8 mouse cellular contexts compared by ENCODE assay signal in the genomic region with DNA sequence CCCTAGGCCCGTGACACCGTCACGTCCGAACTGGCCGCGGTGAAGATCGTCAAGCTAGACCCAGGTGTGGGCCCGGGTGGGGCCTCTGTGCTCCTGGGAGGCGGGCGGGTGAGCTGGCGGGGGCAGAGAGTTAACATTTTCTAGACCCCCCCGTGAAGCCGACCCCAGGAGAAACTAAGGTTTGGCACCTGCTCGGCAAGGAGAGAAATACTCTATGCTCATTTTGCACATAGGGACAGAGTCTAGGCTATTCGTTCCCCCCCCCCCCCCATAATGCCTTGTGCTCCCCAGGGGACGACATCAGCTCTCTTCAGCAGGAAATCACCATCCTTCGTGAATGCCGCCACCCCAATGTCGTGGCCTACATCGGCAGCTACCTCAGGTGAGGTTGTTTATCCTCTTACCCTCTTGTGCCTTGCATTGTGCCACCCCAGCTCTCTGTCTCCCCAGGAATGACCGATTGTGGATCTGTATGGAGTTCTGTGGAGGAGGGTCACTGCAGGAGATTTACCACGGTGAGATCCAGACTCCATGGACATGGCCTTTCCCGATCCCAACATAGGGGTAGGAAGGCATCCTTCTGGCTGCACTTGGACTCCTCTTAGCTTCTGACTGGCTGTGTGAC. TPM values are rescaled to one million over a fixed set of nuclear protein-coding genes. Genes with fewer than 3 reads are reported as not detected.
DNase-seq lines count a peak whose midpoint lies in the region; ATAC-seq and TF ChIP-seq lines count a peak whose summit lies in the region.

No protein-coding gene starts in this region.

- no peak overlapping the region for H3K27ac ChIP-seq in heart, embryonic 11.5 days (ENCODE audit: low read depth, low read length)
- peak overlapping the region; percentile 58 for H3K27ac ChIP-seq in heart, embryonic 16.5 days (ENCODE audit: low read length)
- no peak overlapping the region for H3K27ac ChIP-seq in midbrain, embryonic 11.5 days (ENCODE audit: low read depth, low read length)

- H3K9ac ChIP-seq in heart, embryonic 11.5 days (ENCODE audit: low read depth, low read length): peak overlapping the region; percentile 85
- peak overlapping the region; percentile 82 for H3K9ac ChIP-seq in heart, embryonic 16.5 days (ENCODE audit: low read length)
- peak overlapping the region; percentile 64 for H3K9ac ChIP-seq in midbrain, embryonic 11.5 days (ENCODE audit: low read length)

- peak overlapping the region; percentile 72 for H3K4me3 ChIP-seq in heart, embryonic 11.5 days (ENCODE audit: low read depth, low read length)
- peak overlapping the region; percentile 80 for H3K4me3 ChIP-seq in G1E (ENCODE audit: low read depth, low read length)
- peak overlapping the region; percentile 82 for H3K4me3 ChIP-seq in heart, embryonic 16.5 days (ENCODE audit: low read length)
- peak overlapping the region; percentile 49 for H3K4me3 ChIP-seq in midbrain, embryonic 11.5 days (ENCODE audit: low read depth, low read length)

- intact Hi-C loops in heart, postnatal 25 days (cut with DNase I): loop anchor here (2.0 kb wide), 1 partner anchor 21 kb away; a partner anchor contains a TSS

- no peak for DNase-seq in heart, postnatal 25 days (ENCODE audit: low spot score)
- DNase-seq in G1E (ENCODE audit: low spot score): no peak
- DNase-seq in midbrain, embryonic 11.5 days (ENCODE audit: low spot score, missing footprints): peak; percentile 88
- no peak for DNase-seq in adrenal gland, postnatal 10 days
- no peak for DNase-seq in left cerebral cortex, adult 18-20 months (ENCODE audit: low spot score in 2 of 2)

- no peak for TF ChIP-seq CTCF in G1E (IDR thresholded peaks at IDR 0.05; ENCODE audit: low read depth, low read length)

- H3K36me3 ChIP-seq in heart, embryonic 11.5 days (ENCODE audit: control insufficient read depth, insufficient read depth, low read length): peaks cover 36% of the 10 kb centered on the region
- peaks cover 90% of the 10 kb centered on the region for H3K36me3 ChIP-seq in G1E (replicated peaks)
- H3K36me3 ChIP-seq in heart, embryonic 16.5 days (ENCODE audit: control insufficient read depth, insufficient read depth): peaks cover 29% of the 10 kb centered on the region
- peaks cover 12% of the 10 kb centered on the region for H3K36me3 ChIP-seq in midbrain, embryonic 11.5 days (ENCODE audit: control insufficient read depth, insufficient read depth, low read length)

- ATAC-seq in heart, embryonic 11.5 days (replicated peaks; ENCODE audit: insufficient number of reproducible peaks, low FRiP score, low TSS enrichment): no peak
- ATAC-seq in G1E (ENCODE audit: extremely low read depth, insufficient number of reproducible peaks, low FRiP score, poor library complexity, severe bottlenecking): no peak
- 0 out of 2 replicates have a peak, but pooled peaks have one; percentile 5 for ATAC-seq in heart, embryonic 16.5 days (replicated peaks; ENCODE audit: extremely low read depth, insufficient read depth, low FRiP score)
- ATAC-seq in midbrain, embryonic 11.5 days (ENCODE audit: low FRiP score): no peak; the same call in 1 of the 2 replicates
- ATAC-seq in megakaryocyte-erythroid progenitor cell, adult 5-6 weeks (replicated peaks; ENCODE audit: low FRiP score, low TSS enrichment, poor library complexity, severe bottlenecking): no peak

- H3K4me1 ChIP-seq in heart, embryonic 11.5 days (ENCODE audit: control insufficient read depth, insufficient read depth, low read length): peaks cover 22% of the 10 kb centered on the region
- H3K4me1 ChIP-seq in G1E (ENCODE audit: insufficient read depth, low read depth, low read length): peaks cover 55% of the 10 kb centered on the region
- H3K4me1 ChIP-seq in heart, embryonic 16.5 days (ENCODE audit: control insufficient read depth, insufficient read depth, low read length): peaks cover 16% of the 10 kb centered on the region
- peaks cover 5% of the 10 kb centered on the region for H3K4me1 ChIP-seq in midbrain, embryonic 11.5 days (ENCODE audit: control insufficient read depth, insufficient read depth, low read length)

- no peaks in the 10 kb centered on the region for H3K27me3 ChIP-seq in heart, embryonic 11.5 days (ENCODE audit: control insufficient read depth, insufficient read depth, low read length)
- no peaks in the 10 kb centered on the region for H3K27me3 ChIP-seq in G1E (ENCODE audit: insufficient read depth, low read length)
- H3K27me3 ChIP-seq in heart, embryonic 16.5 days (ENCODE audit: control insufficient read depth, insufficient read depth, low read length): no peaks in the 10 kb centered on the region
- H3K27me3 ChIP-seq in midbrain, embryonic 11.5 days (ENCODE audit: control insufficient read depth, insufficient read depth, low read length): no peaks in the 10 kb centered on the region

- peak overlapping the region; percentile 98 for H3K4me2 ChIP-seq in heart, embryonic 11.5 days
- peak overlapping the region; percentile 76 for H3K4me2 ChIP-seq in heart, embryonic 16.5 days (ENCODE audit: low read depth, low read length)
- peak overlapping the region; percentile 78 for H3K4me2 ChIP-seq in midbrain, embryonic 11.5 days

- WGBS in heart, embryonic 11.5 days (ENCODE audit: insufficient replicate concordance): 10% methylated on average over 23 of the region's 23 CpGs
- 11% methylated on average over 23 of the region's 23 CpGs for WGBS in heart, embryonic 16.5 days
- WGBS in midbrain, embryonic 11.5 days: 11% methylated on average over 23 of the region's 23 CpGs

- H3K9me3 ChIP-seq in heart, embryonic 11.5 days (replicated peaks; ENCODE audit: control insufficient read depth, low read length): no peaks in the 10 kb centered on the region
- H3K9me3 ChIP-seq in G1E (replicated peaks): no peaks in the 10 kb centered on the region
- H3K9me3 ChIP-seq in heart, embryonic 16.5 days (replicated peaks; ENCODE audit: control insufficient read depth, low read length): no peaks in the 10 kb centered on the region
- H3K9me3 ChIP-seq in midbrain, embryonic 11.5 days (ENCODE audit: control insufficient read depth, low read length): no peaks in the 10 kb centered on the region

RNA-seq across cellular contexts. Expression of a gene that starts 0.6 kb away (rescaled TPM):
- 9.6 and 10.1 TPM in 2 replicates for polyA plus RNA-seq in heart, embryonic 11.5 days (2014; fragmentation: Nextera tagmentation; extraction: Ambion mirVana)
- total RNA-seq in heart, postnatal 25 days (2021): 10 to 100 TPM; 42.6 to 44.3 TPM
- total RNA-seq in G1E (2014; fragmentation: Nextera tagmentation): 13.3 and 13.4 TPM in 2 replicates
- 13.2 and 19.4 TPM in 2 replicates for total RNA-seq in G1E (2017)
- 19.3 and 26.6 TPM in 2 replicates for polyA plus RNA-seq in G1E (2012)
- polyA plus RNA-seq in heart, embryonic 16.5 days (2015; fragmentation: Nextera tagmentation; extraction: Ambion mirVana): 17.2 and 18.5 TPM in 2 replicates
- polyA plus RNA-seq in midbrain, embryonic 11.5 days (2014; fragmentation: Nextera tagmentation; extraction: Ambion mirVana): 6.2 and 8.6 TPM in 2 replicates
- total RNA-seq in adrenal gland, postnatal 10 days (2021): 10 to 100 TPM; 35.9 to 54.6 TPM
- total RNA-seq in megakaryocyte-erythroid progenitor cell, adult 5-6 weeks (2014; fragmentation: Nextera tagmentation): 37.3 and 41.8 TPM in 2 replicates
- total RNA-seq in megakaryocyte-erythroid progenitor cell, adult 5-6 weeks (2017): 9.4 and 27.2 TPM in 2 replicates
- total RNA-seq in left cerebral cortex, adult 18-20 months (2021): 100 to 1,000 TPM in 1 of 2 experiments, 10 to 100 TPM in 1; 92.9 to 100 TPM

RNA-seq across cellular contexts. Expression of a gene that starts 6.8 kb away (rescaled TPM):
- polyA plus RNA-seq in heart, embryonic 11.5 days (2014; fragmentation: Nextera tagmentation; extraction: Ambion mirVana): 31.8 and 35.1 TPM in 2 replicates
- 10 to 100 TPM; 12.4 to 14.5 TPM for total RNA-seq in heart, postnatal 25 days (2021)
- 51.0 and 53.9 TPM in 2 replicates for total RNA-seq in G1E (2014; fragmentation: Nextera tagmentation)
- total RNA-seq in G1E (2017): 28.8 and 30.9 TPM in 2 replicates
- 146 and 213 TPM in 2 replicates for polyA plus RNA-seq in G1E (2012)
- polyA plus RNA-seq in heart, embryonic 16.5 days (2015; fragmentation: Nextera tagmentation; extraction: Ambion mirVana): 45.8 and 47.8 TPM in 2 replicates
- polyA plus RNA-seq in midbrain, embryonic 11.5 days (2014; fragmentation: Nextera tagmentation; extraction: Ambion mirVana): 51.2 and 54.7 TPM in 2 replicates
- total RNA-seq in adrenal gland, postnatal 10 days (2021): 10 to 100 TPM; 37.1 to 38.7 TPM
- total RNA-seq in megakaryocyte-erythroid progenitor cell, adult 5-6 weeks (2014; fragmentation: Nextera tagmentation): 39.8 and 56.2 TPM in 2 replicates
- 17.8 and 19.8 TPM in 2 replicates for total RNA-seq in megakaryocyte-erythroid progenitor cell, adult 5-6 weeks (2017)
- 10 to 100 TPM; 62.4 to 74.5 TPM for total RNA-seq in left cerebral cortex, adult 18-20 months (2021)

RNA-seq across cellular contexts. Expression of a gene that starts 21.9 kb away (rescaled TPM):
- polyA plus RNA-seq in heart, embryonic 11.5 days (2014; fragmentation: Nextera tagmentation; extraction: Ambion mirVana): 106 and 124 TPM in 2 replicates
- 10 to 100 TPM; 76.1 to 88.8 TPM for total RNA-seq in heart, postnatal 25 days (2021)
- total RNA-seq in G1E (2014; fragmentation: Nextera tagmentation) (511 and 574 TPM in 2 replicates), G1E (2017) (96.0 and 104 TPM in 2 replicates)
- polyA plus RNA-seq in G1E (2012): 1,720 and 2,369 TPM in 2 replicates
- 80.2 and 86.7 TPM in 2 replicates for polyA plus RNA-seq in heart, embryonic 16.5 days (2015; fragmentation: Nextera tagmentation; extraction: Ambion mirVana)
- 186 and 215 TPM in 2 replicates for polyA plus RNA-seq in midbrain, embryonic 11.5 days (2014; fragmentation: Nextera tagmentation; extraction: Ambion mirVana)
- total RNA-seq in adrenal gland, postnatal 10 days (2021): 100 to 1,000 TPM; 166 to 186 TPM
- 286 and 398 TPM in 2 replicates for total RNA-seq in megakaryocyte-erythroid progenitor cell, adult 5-6 weeks (2014; fragmentation: Nextera tagmentation)
- total RNA-seq in megakaryocyte-erythroid progenitor cell, adult 5-6 weeks (2017): 253 and 302 TPM in 2 replicates
- total RNA-seq in left cerebral cortex, adult 18-20 months (2021): 100 to 1,000 TPM; 188 to 211 TPM

RNA-seq across cellular contexts. Expression of a gene that starts 35.3 kb away (rescaled TPM):
- 0.44 and 0.74 TPM in 2 replicates for polyA plus RNA-seq in heart, embryonic 11.5 days (2014; fragmentation: Nextera tagmentation; extraction: Ambion mirVana)
- total RNA-seq in heart, postnatal 25 days (2021): 10 to 100 TPM in 1 of 2 experiments, 1 to 10 TPM in 1; 9.4 to 12.0 TPM
- total RNA-seq in G1E (2014; fragmentation: Nextera tagmentation): 5.0 and 7.6 TPM in 2 replicates
- 2.0 and 2.4 TPM in 2 replicates for total RNA-seq in G1E (2017)
- 14.1 and 15.4 TPM in 2 replicates for polyA plus RNA-seq in G1E (2012)
- 0.64 and 0.67 TPM in 2 replicates for polyA plus RNA-seq in heart, embryonic 16.5 days (2015; fragmentation: Nextera tagmentation; extraction: Ambion mirVana)
- polyA plus RNA-seq in midbrain, embryonic 11.5 days (2014; fragmentation: Nextera tagmentation; extraction: Ambion mirVana): 0.23 and 0.42 TPM in 2 replicates
- total RNA-seq in adrenal gland, postnatal 10 days (2021): 10 to 100 TPM; 10.3 to 11.6 TPM
- 3.4 and 4.4 TPM in 2 replicates for total RNA-seq in megakaryocyte-erythroid progenitor cell, adult 5-6 weeks (2014; fragmentation: Nextera tagmentation)
- total RNA-seq in megakaryocyte-erythroid progenitor cell, adult 5-6 weeks (2017): 3.1 and 3.7 TPM in 2 replicates
- total RNA-seq in left cerebral cortex, adult 18-20 months (2021): 1 to 10 TPM; 4.2 to 4.8 TPM

RNA-seq across cellular contexts. Expression of a gene that starts 42.6 kb away (rescaled TPM):
- 149 and 178 TPM in 2 replicates for polyA plus RNA-seq in heart, embryonic 11.5 days (2014; fragmentation: Nextera tagmentation; extraction: Ambion mirVana)
- 1,000 to 10,000 TPM; 1,128 to 1,145 TPM for total RNA-seq in heart, postnatal 25 days (2021)
- total RNA-seq in G1E (2014; fragmentation: Nextera tagmentation): 7.1 TPM in 1 of 2 replicates, not detected in the other
- 0.41 and 0.87 TPM in 2 replicates for total RNA-seq in G1E (2017)
- polyA plus RNA-seq in G1E (2012): 0.13 and 0.14 TPM in 2 replicates
- 362 and 381 TPM in 2 replicates for polyA plus RNA-seq in heart, embryonic 16.5 days (2015; fragmentation: Nextera tagmentation; extraction: Ambion mirVana)
- polyA plus RNA-seq in midbrain, embryonic 11.5 days (2014; fragmentation: Nextera tagmentation; extraction: Ambion mirVana): 0.81 and 1.8 TPM in 2 replicates
- 100 to 1,000 TPM in 1 of 2 experiments, 10 to 100 TPM in 1; 92.0 to 223 TPM for total RNA-seq in adrenal gland, postnatal 10 days (2021)
- total RNA-seq in megakaryocyte-erythroid progenitor cell, adult 5-6 weeks (2014; fragmentation: Nextera tagmentation): 4.9 TPM in 1 of 2 replicates, not detected in the other
- 0.04 and 4.9 TPM in 2 replicates for total RNA-seq in megakaryocyte-erythroid progenitor cell, adult 5-6 weeks (2017)
- 10 to 100 TPM; 32.6 to 37.9 TPM for total RNA-seq in left cerebral cortex, adult 18-20 months (2021)
